Mouse (Mus musculus): Measurements from ENCODE around the gene Zfp978. TPM values are rescaled to one million over a fixed set of nuclear protein-coding genes. Genes with fewer than 3 reads are reported as not detected.
"Not testable (repeated sequence)": the region's sequence is repeated elsewhere in the genome, so short reads cannot be mapped to it uniquely, and the experiment has no call there.

The Zfp978 gene
- polyA plus RNA-seq, 1 experiment from 2014 or later: not detected

- WGBS: 83% methylated on average over 6 of the region's 6 CpGs
- not testable (repeated sequence) for H3K4me2 ChIP-seq (replicated peaks); H3K27me3 ChIP-seq; H3K27ac ChIP-seq; H3K9ac ChIP-seq; H3K4me3 ChIP-seq; H3K4me1 ChIP-seq; H3K36me3 ChIP-seq
- peaks cover 53% of the 10 kb centered on the region for H3K9me3 ChIP-seq (replicated peaks)
- ATAC-seq (ENCODE audit: low FRiP score): peak; percentile 29; the same call in 1 of the 2 replicates
These were observed 43.1 kb downstream of the Zfp978 start for GRCm38 (mm10) chr4:147403931-147404913.

GRCm38 (mm10) chr4:147406735-147407462 lies 45.8 kb downstream of the Zfp978 start:
- peak; percentile 92 for ATAC-seq (ENCODE audit: low FRiP score)
- Histone ChIP-seq H3K4me2 (replicated peaks) (peak overlapping the region; percentile 59), H3K27ac (peak overlapping the region; percentile 68; the same call in 1 of the 2 replicates), H3K36me3 (peaks cover 10% of the 10 kb centered on the region; the same call in 1 of the 2 replicates), H3K4me3 (peak overlapping the region; percentile 47), H3K27me3 (no peaks in the 10 kb centered on the region), H3K9ac (peak overlapping the region; percentile 69), H3K9me3 (replicated peaks) (peaks cover 54% of the 10 kb centered on the region), H3K4me1 (no peaks in the 10 kb centered on the region)
- 1% methylated on average over 52 of the region's 75 CpGs for WGBS

GRCm38 (mm10) chr4:147407463-147407822 lies 46.3 kb downstream of the Zfp978 start:
- H3K4me1 ChIP-seq: no peaks in the 10 kb centered on the region
- peak overlapping the region; percentile 69 for H3K9ac ChIP-seq
- WGBS: 5% methylated on average over 13 of the region's 13 CpGs
- H3K36me3 ChIP-seq: peaks cover 10% of the 10 kb centered on the region; the same call in 1 of the 2 replicates
- ATAC-seq (ENCODE audit: low FRiP score): peak; percentile 23
- H3K27ac ChIP-seq: peak overlapping the region; percentile 68; the same call in 1 of the 2 replicates
- H3K4me3 ChIP-seq: peak overlapping the region; percentile 47
- no peaks in the 10 kb centered on the region for H3K27me3 ChIP-seq
- peaks cover 48% of the 10 kb centered on the region for H3K9me3 ChIP-seq (replicated peaks)
- H3K4me2 ChIP-seq (replicated peaks): peak overlapping the region; percentile 59

GRCm38 (mm10) chr4:147416365-147416764 lies 55.3 kb downstream of the Zfp978 start:
- H3K27me3 ChIP-seq; H3K36me3 ChIP-seq; H3K4me1 ChIP-seq; H3K27ac ChIP-seq; H3K4me3 ChIP-seq; H3K4me2 ChIP-seq (replicated peaks); H3K9ac ChIP-seq: not testable (repeated sequence)
- ATAC-seq (ENCODE audit: low FRiP score): 0 out of 2 replicates have a peak, but pooled peaks have one; percentile 15
- WGBS: 76% methylated on average over 1 of the region's 1 CpGs
- peaks cover 52% of the 10 kb centered on the region for H3K9me3 ChIP-seq (replicated peaks)

GRCm38 (mm10) chr4:147417157-147417778 lies 56.2 kb downstream of the Zfp978 start:
- 59% methylated on average over 8 of the region's 8 CpGs for WGBS
- ATAC-seq (ENCODE audit: low FRiP score): peak; percentile 6; the same call in 1 of the 2 replicates
- H3K27ac ChIP-seq: no peak overlapping the region
- H3K27me3 ChIP-seq: no peaks in the 10 kb centered on the region
- H3K9me3 ChIP-seq (replicated peaks): peaks cover 56% of the 10 kb centered on the region
- no peaks in the 10 kb centered on the region for H3K4me1 ChIP-seq
- no peak overlapping the region for H3K4me3 ChIP-seq
- no peak overlapping the region for H3K9ac ChIP-seq
- no peaks in the 10 kb centered on the region for H3K36me3 ChIP-seq
- H3K4me2 ChIP-seq (replicated peaks): no peak overlapping the region

- Histone ChIP-seq H3K27me3 (no peaks in the 10 kb centered on the region), H3K36me3 (no peaks in the 10 kb centered on the region), H3K9me3 (replicated peaks) (peaks cover 56% of the 10 kb centered on the region), H3K4me1 (no peaks in the 10 kb centered on the region), H3K4me2 (replicated peaks) (no peak overlapping the region), H3K27ac (no peak overlapping the region), H3K9ac (no peak overlapping the region), H3K4me3 (no peak overlapping the region)
- 66% methylated on average over 10 of the region's 10 CpGs for WGBS
- ATAC-seq (ENCODE audit: low FRiP score): no peak
These were observed 56.8 kb downstream of the Zfp978 start for GRCm38 (mm10) chr4:147417921-147418320.

GRCm38 (mm10) chr4:147418333-147418732 lies 57.2 kb downstream of the Zfp978 start:
- peaks cover 60% of the 10 kb centered on the region for H3K9me3 ChIP-seq (replicated peaks)

GRCm38 (mm10) chr4:147419190-147419589 lies 58.1 kb downstream of the Zfp978 start:
- peaks cover 66% of the 10 kb centered on the region for H3K9me3 ChIP-seq (replicated peaks)
- H3K27ac ChIP-seq; H3K4me2 ChIP-seq (replicated peaks); H3K36me3 ChIP-seq; H3K27me3 ChIP-seq; H3K4me1 ChIP-seq; ATAC-seq (ENCODE audit: low FRiP score); H3K9ac ChIP-seq; H3K4me3 ChIP-seq: not testable (repeated sequence)
- 83% methylated on average over 8 of the region's 8 CpGs for WGBS

More at GRCm38 (mm10) chr4:147418333-147418732, 57.2 kb downstream of the Zfp978 start:
- H3K4me1 ChIP-seq; H3K9ac ChIP-seq; H3K27ac ChIP-seq; H3K4me2 ChIP-seq (replicated peaks); H3K36me3 ChIP-seq; H3K4me3 ChIP-seq; H3K27me3 ChIP-seq; ATAC-seq (ENCODE audit: low FRiP score): not testable (repeated sequence)
- WGBS: 54% methylated on average over 7 of the region's 7 CpGs

GRCm38 (mm10) chr4:147419756-147420590 lies 58.9 kb downstream of the Zfp978 start:
- WGBS: 83% methylated on average over 5 of the region's 5 CpGs
- not testable (repeated sequence) for H3K4me3 ChIP-seq

GRCm38 (mm10) chr4:147420794-147421193 lies 59.7 kb downstream of the Zfp978 start:
- Histone ChIP-seq H3K4me2 (replicated peaks) (no peak overlapping the region), H3K27ac (no peak overlapping the region), H3K9ac (no peak overlapping the region), H3K36me3 (no peaks in the 10 kb centered on the region), H3K4me1 (no peaks in the 10 kb centered on the region), H3K9me3 (replicated peaks) (peaks cover 73% of the 10 kb centered on the region), H3K4me3 (no peak overlapping the region), H3K27me3 (no peaks in the 10 kb centered on the region)
- WGBS: 66% methylated on average over 3 of the region's 3 CpGs
- no peak for ATAC-seq (ENCODE audit: low FRiP score)

More at GRCm38 (mm10) chr4:147419756-147420590, 58.9 kb downstream of the Zfp978 start:
- peak; percentile 21; the same call in 1 of the 2 replicates for ATAC-seq (ENCODE audit: low FRiP score)
- H3K4me2 ChIP-seq (replicated peaks); H3K9ac ChIP-seq; H3K4me1 ChIP-seq; H3K36me3 ChIP-seq; H3K27ac ChIP-seq; H3K27me3 ChIP-seq: not testable (repeated sequence)
- peaks cover 64% of the 10 kb centered on the region for H3K9me3 ChIP-seq (replicated peaks)

GRCm38 (mm10) chr4:147421316-147421715 lies 60.2 kb downstream of the Zfp978 start:
- not testable (repeated sequence) for H3K4me2 ChIP-seq (replicated peaks); H3K27ac ChIP-seq; H3K36me3 ChIP-seq; H3K4me1 ChIP-seq; H3K4me3 ChIP-seq; H3K27me3 ChIP-seq; ATAC-seq (ENCODE audit: low FRiP score); H3K9ac ChIP-seq
- peaks cover 68% of the 10 kb centered on the region for H3K9me3 ChIP-seq (replicated peaks)
- WGBS: 28% methylated on average over 1 of the region's 1 CpGs
